Mouse (Mus musculus) CH12.LX (cell line): ENCODE measurements at regions not wholly inside any gene's neighbourhood (a gene's known extent, or its start where the extent isn't known, plus 50 kb on each side); places are given as distances from the start of the nearest gene placed in this dataset.

ENCODE experiments used
- DNase-seq: peaks from one replicate; pipeline ENCODE4 v3.0.0-alpha.2; 2013; ENCODE audit errors: extremely low read depth
- H3K27ac ChIP-seq: 2 replicates; pipeline ENCODE4 v1.5.1; 2012; ENCODE audit warnings: low read depth, mild to moderate bottlenecking, control low read depth, moderate library complexity; ENCODE audit not compliant: insufficient read depth
- H3K27me3 ChIP-seq: replicated peaks from 2 replicates; pipeline ENCODE3; 2012; ENCODE audit warnings: inconsistent platforms
- H3K36me3 ChIP-seq, 2 experiments: replicated peaks in 1 of 2; 2 replicates each; pipeline versions ENCODE3 to v1.6.1; 2012; ENCODE audit warnings: inconsistent platforms in 1 of 2, low read length in 1 of 2, mild to moderate bottlenecking in 1 of 2, mixed read lengths in 1 of 2, moderate library complexity in 1 of 2; ENCODE audit not compliant: control insufficient read depth in 1 of 2, insufficient read depth in 1 of 2
- H3K4me1 ChIP-seq, 2 experiments: 2 replicates each; pipeline ENCODE4 v1.6.1; 2012; ENCODE audit warnings: inconsistent platforms in 1 of 2, moderate library complexity in 1 of 2; ENCODE audit not compliant: insufficient read depth in 2 of 2, control insufficient read depth in 1 of 2
- H3K4me2 ChIP-seq: 2 replicates; pipeline ENCODE4 v1.6.1; 2012; ENCODE audit warnings: low read depth, mild to moderate bottlenecking, control low read depth; ENCODE audit not compliant: poor library complexity, insufficient read depth, severe bottlenecking
- H3K4me3 ChIP-seq, 3 experiments: fragments of 150-350 bp in 1 of 3; sonication (generic) in 1 of 3; replicated peaks in 1 of 3; 2 replicates each; pipeline versions ENCODE3 to v1.5.1; 2011 to 2012; ENCODE audit warnings: low read depth in 2 of 3, low read length in 2 of 3, mild to moderate bottlenecking in 2 of 3, moderate library complexity in 2 of 3, control low read depth in 1 of 3, improper control_type of control experiment in 1 of 3, inconsistent platforms in 1 of 3, mixed read lengths in 1 of 3; ENCODE audit not compliant: poor library complexity in 1 of 3
- H3K79me2 ChIP-seq: replicated peaks from 2 replicates; pipeline ENCODE4 v1.6.1; 2012; ENCODE audit warnings: mild to moderate bottlenecking, moderate library complexity; ENCODE audit not compliant: control insufficient read depth, poor library complexity, insufficient read depth, severe bottlenecking; ENCODE audit errors: extremely low read depth
- H3K9ac ChIP-seq: 2 replicates; pipeline ENCODE4 v1.6.1; 2012; ENCODE audit warnings: low read depth, mild to moderate bottlenecking, control low read depth, moderate library complexity; ENCODE audit not compliant: insufficient read depth
- H3K9me3 ChIP-seq: replicated peaks from 2 replicates; pipeline ENCODE3; 2012; ENCODE audit warnings: low read length, inconsistent platforms, mixed read lengths
- BHLHE40 ChIP-seq: IDR thresholded peaks from 2 replicates; pipeline ENCODE4 v1.6.1; 2011; ENCODE audit warnings: mild to moderate bottlenecking, low read depth, low read length, improper control_type of control experiment
- ELF1 ChIP-seq: IDR thresholded peaks from 2 replicates; pipeline ENCODE4 v1.6.1; 2014; ENCODE audit warnings: low read depth, mild to moderate bottlenecking, inconsistent platforms, low read length, improper control_type of control experiment
- EP300 ChIP-seq: IDR thresholded peaks from 2 replicates; pipeline ENCODE4 v1.6.1; 2011; ENCODE audit warnings: low read length, improper control_type of control experiment
- GABPA ChIP-seq: IDR thresholded peaks from 2 replicates; pipeline ENCODE4 v1.6.1; 2012; ENCODE audit warnings: low read depth, low read length, improper control_type of control experiment, inconsistent platforms; ENCODE audit not compliant: insufficient replicate concordance
- MAFK ChIP-seq: IDR thresholded peaks from 2 replicates; pipeline ENCODE4 v1.6.1; 2011; ENCODE audit warnings: low read length, improper control_type of control experiment; ENCODE audit not compliant: insufficient replicate concordance
- MAZ ChIP-seq: IDR thresholded peaks from 2 replicates; pipeline ENCODE4 v1.6.1; 2012; ENCODE audit warnings: low read depth, mild to moderate bottlenecking, inconsistent platforms, low read length, improper control_type of control experiment, moderate library complexity
- MXI1 ChIP-seq: IDR thresholded peaks from 2 replicates; pipeline ENCODE4 v1.6.1; 2011; ENCODE audit warnings: mild to moderate bottlenecking, low read depth, low read length, improper control_type of control experiment
- ZMIZ1 ChIP-seq: IDR thresholded peaks from 2 replicates; pipeline ENCODE4 v1.6.1; 2012; ENCODE audit warnings: low read depth, mild to moderate bottlenecking, inconsistent platforms, low read length, improper control_type of control experiment
- dilution Hi-C: fragments of 300-500 bp; cut with MboI; formaldehyde crosslinking; loops from 2 replicates; pipeline ENCODE4 v1.14.3; 2020; ENCODE audit warnings: low sequenced_read_pairs; ENCODE audit not compliant: extremely low pct_unique_long_range_greater_than_20kb, extremely low pct_ligation_motif_present
- in situ Hi-C: fragments of 300-500 bp; cut with MboI; formaldehyde crosslinking; loops from 3 replicates; pipeline ENCODE4 v1.14.3; 2019; ENCODE audit warnings: low sequenced_read_pairs, low pct_ligation_motif_present, low pct_unique_long_range_greater_than_20kb, mixed read lengths

DNA sequence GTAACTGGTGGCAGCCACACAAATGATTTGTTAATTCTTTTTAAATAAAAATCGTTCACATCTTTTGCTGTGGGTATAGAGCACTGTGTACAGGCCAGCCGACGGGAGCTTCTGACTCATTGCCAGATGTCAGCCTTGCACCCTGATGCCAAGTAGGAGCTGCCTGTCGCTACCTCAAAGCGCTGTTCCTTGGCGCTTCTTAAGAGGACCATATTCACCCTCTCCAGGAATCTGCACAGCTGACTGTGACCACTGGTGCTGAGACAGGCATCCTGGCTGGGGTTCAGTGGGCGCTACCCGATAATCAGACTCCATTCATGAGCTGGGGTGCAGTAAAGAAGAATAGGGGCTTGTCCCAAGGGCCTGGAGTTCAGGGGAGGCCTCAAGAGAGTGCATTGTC lies 51.0 kb upstream of the A530016L24Rik start:
- no peaks in the 10 kb centered on the region for H3K36me3 ChIP-seq
- no peak overlapping the region for H3K9ac ChIP-seq
- in situ Hi-C loops = no loop called here
- no peaks in the 10 kb centered on the region for H3K4me1 ChIP-seq
- no peaks in the 10 kb centered on the region for H3K79me2 ChIP-seq
- dilution Hi-C loops = no loop called here
- no peak overlapping the region for H3K27ac ChIP-seq
- DNase-seq = no peak
- H3K9me3 ChIP-seq = no peaks in the 10 kb centered on the region
- no peak overlapping the region for H3K4me2 ChIP-seq
- peaks cover 91% of the 10 kb centered on the region for H3K27me3 ChIP-seq
- H3K4me3 ChIP-seq = no peak overlapping the region
- TF ChIP-seq GABPA (no peak), MAFK (no peak), ELF1 (no peak), MAZ (no peak), ZMIZ1 (no peak), MXI1 (no peak), EP300 (no peak), BHLHE40 (no peak)
